Mouse (Mus musculus) liver, embryonic 14.5 days (tissue): ENCODE results near the gene Gm12248.

Source experiments
- CTCF ChIP-seq: IDR thresholded peaks from 2 replicates; pipeline ENCODE4 v1.5.1; 2016; ENCODE audit warnings: antibody characterized with exemption, low read depth, control low read depth
- EP300 ChIP-seq: IDR thresholded peaks from 2 replicates; pipeline ENCODE4 v1.6.1; 2016; ENCODE audit warnings: antibody characterized with exemption, low read depth

GRCm38 (mm10) chr11:58021618-58022017, 71.3 kb downstream of the Gm12248 start:
- TF ChIP-seq CTCF = no peak
- TF ChIP-seq EP300 = no peak
